Mouse (Mus musculus) thymus, postnatal 4 days (tissue): ENCODE data around the gene Gm14685.
"Not testable (repeated sequence)": the region's sequence is repeated elsewhere in the genome, so short reads cannot be mapped to it uniquely, and the experiment has no call there.

Experiments
- DNase-seq: peaks from one replicate; pipeline ENCODE4 v3.0.0; 2021

The Gm14685 gene

DNA sequence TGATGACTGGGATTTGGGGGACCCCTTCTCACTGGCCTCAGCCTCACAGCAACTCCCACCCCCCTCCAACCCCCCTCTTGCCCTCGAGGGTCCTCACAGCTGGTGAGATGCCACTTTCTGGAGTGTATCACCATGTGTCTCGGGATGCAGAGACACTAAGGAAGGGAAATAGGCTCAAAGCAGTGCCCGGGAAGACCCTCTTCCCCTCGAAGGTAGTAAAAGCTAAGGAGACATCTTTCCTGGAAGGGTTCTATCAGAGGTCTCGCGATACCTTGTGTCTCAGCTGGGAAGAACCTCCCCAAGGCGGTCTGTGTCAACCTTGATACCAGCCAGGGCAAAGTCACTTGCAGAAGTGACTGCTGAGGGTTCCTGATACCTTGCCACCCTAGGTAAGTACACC is at the start of gene Gm14685:
Gene Gm14685 (plus strand): TSS at position 301 of the 400 bp plus-strand sequence.
- DNase-seq, result not testable (repeated sequence)

DNA sequence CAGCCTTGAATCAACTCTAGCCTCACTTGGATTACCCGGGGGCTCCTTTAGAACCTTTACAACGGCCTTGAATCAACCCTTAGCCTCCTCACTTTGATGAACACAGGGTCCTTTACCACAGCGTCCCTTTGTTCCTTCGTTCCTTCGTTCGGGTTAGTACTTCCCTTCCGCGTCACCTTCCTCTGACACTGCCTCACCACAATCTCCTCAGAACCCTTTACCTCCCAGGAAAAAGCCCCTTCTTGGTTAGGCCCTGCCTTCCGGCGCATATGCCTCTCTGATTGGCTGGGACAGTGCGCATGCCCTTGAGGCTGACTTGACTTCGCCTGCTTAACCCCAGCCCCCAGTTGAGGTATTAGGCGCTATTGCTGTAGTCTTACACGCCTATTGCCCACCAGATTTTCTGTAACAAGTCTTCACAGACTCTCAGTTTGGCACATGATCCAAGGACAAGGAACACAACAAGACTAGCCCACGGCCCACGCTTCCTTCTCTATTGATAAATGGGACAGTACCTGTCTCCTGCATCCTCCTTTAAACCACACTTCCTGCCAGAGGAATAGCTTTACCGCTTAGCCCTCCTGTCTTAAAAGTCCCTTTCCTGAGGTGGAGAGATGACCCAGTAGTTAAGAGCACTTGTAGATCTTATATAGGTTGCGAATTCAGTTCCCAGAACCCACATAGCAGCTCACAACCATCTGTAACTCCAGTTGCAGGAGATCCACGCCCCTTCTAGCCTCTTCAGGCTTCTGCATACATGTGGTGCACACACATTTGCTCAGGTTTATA is 34.4 kb upstream of the Gm14685 start, which contains the start of gene Xlr4a:
Gene Xlr4a (minus strand): TSS at position 212 of the 789 bp plus-strand sequence.
- peak; percentile 33 for DNase-seq

GRCm38 (mm10) chrX:73096941-73097508 is 19.8 kb upstream of the Gm14685 start, which contains the start of gene Xlr3a:
TSS of gene Xlr3a (minus strand) at chrX:73097095.
- peak; percentile 15 for DNase-seq

DNA sequence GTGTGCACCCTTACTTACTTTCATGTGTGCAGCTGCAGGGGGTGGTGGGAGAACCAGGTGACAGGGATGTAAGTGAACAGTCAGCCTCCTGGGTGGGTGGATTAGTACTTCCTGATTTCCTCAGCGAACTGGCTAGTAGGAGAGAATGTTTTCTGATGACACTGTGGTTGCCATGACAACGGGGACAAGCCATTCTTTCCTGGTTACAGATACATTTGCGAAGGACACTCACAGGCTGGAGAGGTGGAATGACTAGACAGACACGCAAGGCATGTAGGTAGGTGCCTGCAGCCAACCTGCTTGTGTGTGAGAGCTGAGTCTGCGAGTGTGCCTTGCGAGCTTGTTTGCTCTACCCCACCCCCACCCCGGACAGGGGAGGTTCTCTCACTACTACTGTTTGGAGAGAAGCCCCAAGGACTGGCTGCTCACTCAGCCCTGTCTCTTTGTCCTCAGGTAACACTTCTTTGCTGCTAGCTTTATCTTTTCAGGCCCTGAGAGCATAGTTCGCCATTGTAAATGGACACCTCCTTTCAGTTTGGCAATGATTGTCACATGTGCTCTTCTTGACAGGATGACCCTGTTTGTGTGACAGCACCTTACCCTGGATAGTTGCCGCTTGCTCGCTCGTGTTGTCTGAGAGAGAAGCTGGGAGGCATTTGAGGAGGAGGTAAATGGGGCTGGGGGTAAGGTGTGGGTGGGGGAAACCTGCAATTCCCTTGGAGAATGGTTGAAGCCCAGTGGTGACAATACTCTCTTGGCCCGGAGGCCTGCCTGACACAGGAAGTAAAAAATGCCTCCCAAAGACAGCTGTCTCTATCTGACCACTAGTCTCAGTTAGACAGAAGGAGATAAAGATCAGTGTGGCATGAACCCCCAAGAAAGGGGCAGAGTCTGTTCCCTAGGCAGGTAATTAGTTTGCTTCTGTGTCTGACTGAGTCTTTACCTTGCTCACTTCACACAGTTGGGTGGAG is 6.3 kb downstream of the Gm14685 start:
- DNase-seq, result not testable (repeated sequence)

GRCm38 (mm10) chrX:73143218-73143618 is 26.4 kb downstream of the Gm14685 start:
- DNase-seq, result not testable (repeated sequence)

DNA sequence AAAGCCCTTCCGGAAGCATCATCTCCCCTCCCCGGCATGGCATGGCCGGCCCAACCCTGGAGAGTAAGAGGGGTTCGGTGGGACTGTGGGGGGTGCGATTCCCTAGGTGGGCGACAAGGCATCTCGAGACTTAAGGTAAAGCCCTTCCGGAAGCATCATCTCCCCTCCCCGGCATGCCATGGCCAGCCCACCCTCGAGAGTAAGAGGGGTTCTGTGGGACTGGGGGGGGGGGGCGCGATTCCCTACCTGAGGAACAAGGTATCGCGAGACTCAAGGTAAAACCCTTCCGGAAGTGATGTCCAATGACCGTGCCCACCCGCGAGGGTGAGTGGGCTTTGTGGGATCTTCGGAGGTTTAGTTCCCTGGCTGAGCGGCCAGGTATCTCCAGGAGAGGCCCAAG is 31.6 kb downstream of the Gm14685 start, which contains the start of gene Xlr5b:
Gene Xlr5b (plus strand): TSS at position 301 of the 400 bp plus-strand sequence.
- DNase-seq, result not testable (repeated sequence)

- DNase-seq, result not testable (repeated sequence)
Observed at GRCm38 (mm10) chrX:73149350-73149749, 32.5 kb downstream of the Gm14685 start, which contains the start of gene DXBay18. TSS of gene DXBay18 (minus strand) at chrX:73149450.

GRCm38 (mm10) chrX:73176889-73177288 is 60.0 kb downstream of the Gm14685 start, which contains the start of gene Spin2d:
TSS of gene Spin2d (minus strand) at chrX:73176989.
- not testable (repeated sequence) for DNase-seq
